Mouse (Mus musculus): ENCODE results near the gene Ptms. TPM values are rescaled to one million over a fixed set of nuclear protein-coding genes. Genes with fewer than 3 reads are reported as not detected.

The Ptms gene
- total RNA-seq, 2 experiments from 2014 or later: 1,603 to 1,633 TPM

DNA sequence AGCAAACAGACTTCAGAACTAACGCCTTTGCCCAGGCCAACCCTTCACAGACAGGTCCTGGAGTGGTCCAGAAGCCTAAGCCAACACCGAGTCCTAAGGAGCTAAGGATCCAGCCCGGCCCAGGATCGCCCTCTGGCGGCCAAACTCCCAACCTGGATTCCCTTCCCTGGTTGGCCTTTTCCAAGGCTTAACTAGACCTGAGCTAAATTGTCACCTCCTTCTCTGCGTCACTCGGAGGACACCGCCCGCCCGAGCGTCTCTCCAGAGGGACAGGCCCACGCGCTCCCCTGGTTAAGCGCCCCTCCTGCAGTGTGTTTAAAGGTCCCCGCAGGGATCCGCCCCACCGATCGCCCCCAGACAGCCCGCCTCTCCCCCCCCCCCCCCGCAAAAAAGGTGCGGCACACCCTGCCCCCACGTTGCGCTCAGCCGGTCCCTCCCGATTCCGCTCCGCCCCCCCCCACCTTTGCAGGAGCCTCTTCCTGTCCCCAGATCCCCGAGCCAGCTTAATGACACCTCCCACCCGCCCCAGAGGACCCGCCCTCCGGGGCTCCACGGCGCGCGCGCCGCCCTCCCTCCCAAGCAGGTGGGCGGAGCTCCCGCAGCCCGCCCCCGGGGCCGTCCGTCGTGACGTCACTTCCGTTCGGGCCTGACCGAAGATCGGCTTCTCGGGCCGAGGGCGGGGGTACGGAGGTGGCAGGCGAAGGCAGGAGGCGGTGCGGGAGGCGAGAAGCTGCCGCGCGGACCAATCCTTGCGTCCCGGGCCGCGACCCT lies 11.0 kb upstream of the Ptms start, which contains the start of gene Mlf2:
Gene Mlf2 (plus strand): TSS at position 633 of the 771 bp plus-strand sequence.
- intact Hi-C loops (cut with DNase I): loop anchor here (5.0 kb wide), 1 partner anchor 69 kb away; the partner anchor contains the start of gene Gpr162
- peak; percentile 99 for DNase-seq

DNA sequence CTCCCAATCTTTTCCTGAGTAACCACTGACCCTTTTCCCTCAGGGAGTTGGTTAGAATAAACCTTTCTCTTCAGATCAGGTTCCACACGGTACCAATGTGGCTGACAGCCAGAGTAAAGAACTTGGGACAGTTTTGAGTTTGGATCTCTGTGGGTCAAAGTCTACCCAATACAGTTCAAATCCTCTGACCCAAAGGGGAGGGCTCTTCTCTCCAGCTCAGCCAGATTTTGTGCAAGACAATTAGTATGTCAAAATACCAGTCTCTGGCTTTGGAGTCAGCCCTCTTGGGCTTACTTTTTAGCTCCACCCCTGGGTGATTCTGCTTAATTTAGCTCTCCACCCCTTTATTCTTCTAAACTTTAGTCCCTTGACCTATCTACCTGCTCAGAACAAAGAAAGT lies 10.3 kb upstream of the Ptms start:
- intact Hi-C loops (cut with DNase I): loop anchor here (5.0 kb wide), 1 partner anchor 68 kb away; the partner anchor contains the start of gene Gpr162
- no peak for DNase-seq

DNA sequence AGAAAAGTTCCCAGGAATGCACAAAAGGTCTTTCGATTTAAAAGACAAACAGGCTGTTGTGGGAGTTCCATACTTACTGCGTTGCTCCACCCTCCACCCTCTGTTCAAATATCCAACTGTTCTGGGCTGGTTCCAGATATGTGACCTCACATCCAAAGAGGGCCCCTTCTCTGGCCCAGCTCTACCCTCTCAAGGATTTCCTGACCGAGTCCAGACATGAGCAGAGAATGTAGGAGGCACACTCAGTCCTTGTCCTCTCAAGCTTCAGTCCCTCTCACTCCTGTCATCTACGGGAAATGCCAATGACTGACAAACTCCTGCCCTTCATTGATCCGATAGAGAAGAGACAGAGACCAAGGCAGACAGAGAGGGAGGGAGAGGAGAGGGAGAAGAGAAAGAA lies 6.0 kb upstream of the Ptms start:
- intact Hi-C loops (cut with DNase I): no loop called here
- DNase-seq: no peak

DNA sequence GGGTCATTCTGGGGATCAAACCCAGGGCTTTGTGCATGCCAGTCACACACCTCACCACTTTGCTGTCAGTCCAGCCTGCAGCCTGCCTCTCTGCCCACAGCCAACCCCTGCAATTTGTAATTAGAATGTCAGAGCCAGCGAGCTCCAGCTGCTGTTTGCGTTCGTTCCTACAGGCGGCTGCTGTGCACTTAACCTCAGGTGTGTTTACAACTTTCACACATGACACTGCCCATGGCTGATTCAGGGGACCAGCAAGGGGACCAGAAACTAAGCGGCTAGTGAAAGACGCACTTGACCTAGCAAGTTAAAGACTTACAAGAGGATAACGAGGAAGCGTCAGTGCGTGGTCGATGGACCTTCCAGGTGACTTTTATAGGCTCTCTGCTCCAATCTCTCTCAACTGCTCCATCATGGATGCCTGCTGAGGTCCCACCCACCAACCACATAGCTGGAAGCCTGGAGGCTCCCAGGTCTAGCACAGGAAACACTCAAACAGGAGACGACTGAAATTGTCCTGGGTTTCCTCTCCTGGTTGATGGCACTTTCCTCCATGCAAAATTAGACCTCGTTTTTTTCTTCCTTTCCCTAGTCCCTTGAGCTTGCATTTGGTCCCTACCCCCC lies 5.4 kb upstream of the Ptms start:
- no peak for DNase-seq
- intact Hi-C loops (cut with DNase I): no loop called here

DNA sequence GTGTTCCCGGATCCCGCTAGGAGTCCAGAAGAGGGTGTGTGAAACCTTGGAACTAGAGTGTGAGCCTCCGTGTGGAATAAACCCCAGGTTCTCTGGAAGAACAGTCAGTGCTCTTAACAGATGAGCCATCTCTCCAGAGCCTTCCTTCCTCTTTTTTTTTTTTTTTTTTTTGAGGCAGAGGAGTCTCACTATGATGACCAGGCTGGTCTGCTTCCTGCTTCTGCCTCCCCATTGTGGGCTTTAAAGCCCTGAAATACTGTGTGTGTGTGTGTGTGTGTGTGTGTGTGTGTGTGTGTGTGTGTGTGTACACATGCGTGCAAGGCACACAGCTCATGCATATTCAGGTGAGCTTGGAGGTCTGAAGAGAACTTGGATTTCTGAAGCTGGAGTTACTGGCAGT lies 1.6 kb upstream of the Ptms start:
- intact Hi-C loops (cut with DNase I): no loop called here
- DNase-seq: no peak

DNA sequence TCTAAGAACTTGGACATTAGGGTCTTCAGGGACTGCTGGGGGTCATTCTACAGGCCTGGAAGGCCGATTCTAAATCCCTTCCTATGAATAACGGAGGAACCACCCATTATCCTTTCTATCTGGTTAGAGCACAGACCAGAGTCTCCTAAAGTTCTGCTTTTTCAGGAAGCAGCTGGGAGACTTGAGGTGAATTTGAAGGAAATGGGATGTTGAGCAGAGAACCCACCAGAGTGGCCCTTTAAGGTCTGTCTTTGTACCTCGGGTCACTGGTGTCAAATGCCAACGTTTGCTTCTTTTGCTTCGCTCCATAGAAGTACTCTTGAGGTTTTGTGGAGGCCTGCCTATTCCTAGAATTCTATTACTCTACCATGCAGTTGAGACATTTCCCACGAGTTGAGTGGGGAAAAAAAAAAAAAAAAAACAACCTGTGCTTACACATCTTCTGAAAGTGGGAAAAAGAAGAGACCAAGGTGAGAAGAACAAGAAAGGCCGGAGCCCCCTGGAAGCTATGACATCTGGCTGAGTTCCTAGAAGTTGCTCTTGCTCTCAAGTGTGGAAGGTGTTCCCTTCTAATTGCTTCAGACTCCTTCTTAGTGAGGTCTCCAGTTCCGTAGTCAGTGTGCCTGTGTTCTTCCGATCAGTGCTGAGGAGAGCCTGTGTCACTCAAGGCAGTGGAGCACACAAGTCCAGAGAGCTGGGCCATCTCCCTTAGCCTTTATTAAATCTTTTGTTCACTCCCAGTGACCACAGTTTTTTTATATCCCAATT lies 599 bp upstream of the Ptms start:
- intact Hi-C loops (cut with DNase I): no loop called here
- no peak for DNase-seq

DNA sequence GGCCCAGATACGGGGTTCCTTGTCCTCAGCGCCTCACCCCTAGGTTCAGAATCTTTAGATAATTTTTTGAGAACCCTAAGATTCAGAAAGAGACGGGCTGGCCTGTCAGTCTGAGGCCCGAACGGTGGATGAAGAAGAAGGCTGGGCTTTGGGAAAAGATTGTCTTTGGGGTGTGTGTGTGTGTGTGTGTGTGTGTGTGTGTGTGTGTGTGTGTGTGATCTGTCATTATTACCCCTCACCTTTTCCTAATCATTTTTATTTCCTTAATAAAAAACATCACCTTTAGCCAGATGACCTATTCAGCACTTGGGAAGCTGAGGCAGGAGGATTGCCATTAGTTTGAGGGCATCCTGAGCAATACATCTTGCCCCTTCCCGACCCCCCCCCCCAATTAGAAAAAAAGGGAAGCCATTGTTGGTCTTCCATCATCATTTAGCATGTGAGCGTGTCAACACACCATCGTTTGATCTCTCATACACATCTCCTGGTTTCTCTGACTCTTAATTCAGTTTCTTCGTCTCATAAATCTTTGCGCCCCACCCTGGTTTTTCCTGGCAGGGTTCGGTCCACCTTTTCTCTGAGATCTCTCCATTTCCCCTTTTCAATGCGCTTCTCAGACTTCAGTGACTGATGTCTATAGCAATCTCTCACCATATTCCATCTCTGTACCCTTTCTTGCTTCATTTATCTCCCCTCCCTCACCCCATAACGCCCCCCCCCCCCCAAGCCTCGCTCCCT lies 844 bp downstream of the Ptms start:
- no peak for DNase-seq
- intact Hi-C loops (cut with DNase I): no loop called here

DNA sequence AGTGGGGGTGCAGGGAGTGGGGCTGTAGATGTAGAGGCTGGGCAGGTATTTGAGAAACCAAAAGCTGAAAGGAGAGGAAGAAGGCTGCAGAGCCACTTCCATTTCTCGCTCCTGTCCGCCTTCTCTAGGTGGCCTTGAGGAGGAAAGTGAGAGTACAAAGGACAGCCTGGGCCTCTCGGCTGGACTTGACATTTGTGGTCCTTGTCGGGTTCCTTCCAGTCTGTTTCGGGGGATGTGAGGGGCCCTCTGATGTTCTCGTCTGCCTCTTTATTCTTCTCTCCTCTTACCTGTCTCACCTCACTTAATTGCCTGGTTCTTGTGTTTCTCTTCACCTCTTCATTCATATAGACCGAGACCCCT lies 1.6 kb downstream of the Ptms start:
- no peak for DNase-seq
- intact Hi-C loops (cut with DNase I): no loop called here

DNA sequence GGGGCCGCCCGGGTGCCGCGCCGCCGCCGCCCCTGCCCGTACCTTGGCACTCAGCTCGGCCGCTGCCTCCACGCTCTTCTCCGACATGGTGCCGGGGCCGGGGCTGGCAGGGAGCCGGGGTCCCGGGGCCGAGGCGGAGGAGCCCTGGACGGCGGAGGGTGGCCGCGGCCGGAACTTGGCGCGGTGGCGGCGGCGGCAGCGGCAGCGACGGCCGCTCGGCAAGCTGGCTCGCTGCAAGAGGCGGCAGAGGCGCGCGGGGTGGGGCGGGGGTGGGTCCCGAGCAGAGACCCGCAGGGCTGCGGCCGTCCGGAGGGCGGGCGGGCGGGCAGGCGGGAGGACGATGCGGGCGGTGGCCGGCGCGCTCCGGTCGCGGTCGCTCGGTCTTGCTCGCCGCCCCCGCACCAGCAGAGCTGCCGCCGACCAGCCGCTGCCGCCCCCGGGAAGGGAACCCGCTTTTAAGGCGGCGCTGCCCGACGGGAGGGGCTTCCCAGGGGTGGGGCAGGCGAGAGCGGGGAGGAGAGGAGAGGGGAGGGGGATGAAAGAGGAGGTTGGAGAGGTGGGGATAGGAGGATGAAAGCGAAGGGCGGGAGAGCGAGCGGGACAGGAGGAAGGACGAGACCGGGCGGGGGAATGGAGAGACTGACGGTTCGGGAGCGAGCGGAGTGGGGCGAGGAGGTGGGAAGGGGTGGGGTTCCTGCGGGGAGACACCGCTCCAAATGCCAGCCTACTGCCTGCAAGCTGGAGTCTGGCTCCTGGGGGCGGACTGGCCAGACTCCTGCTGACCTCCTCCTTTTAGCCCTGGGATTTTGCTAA lies 2.2 kb downstream of the Ptms start:
- DNase-seq: peak; percentile 96
- intact Hi-C loops (cut with DNase I): loop anchor here (2.0 kb wide), 1 partner anchor 61 kb away; the partner anchor contains the start of gene P3h3

DNA sequence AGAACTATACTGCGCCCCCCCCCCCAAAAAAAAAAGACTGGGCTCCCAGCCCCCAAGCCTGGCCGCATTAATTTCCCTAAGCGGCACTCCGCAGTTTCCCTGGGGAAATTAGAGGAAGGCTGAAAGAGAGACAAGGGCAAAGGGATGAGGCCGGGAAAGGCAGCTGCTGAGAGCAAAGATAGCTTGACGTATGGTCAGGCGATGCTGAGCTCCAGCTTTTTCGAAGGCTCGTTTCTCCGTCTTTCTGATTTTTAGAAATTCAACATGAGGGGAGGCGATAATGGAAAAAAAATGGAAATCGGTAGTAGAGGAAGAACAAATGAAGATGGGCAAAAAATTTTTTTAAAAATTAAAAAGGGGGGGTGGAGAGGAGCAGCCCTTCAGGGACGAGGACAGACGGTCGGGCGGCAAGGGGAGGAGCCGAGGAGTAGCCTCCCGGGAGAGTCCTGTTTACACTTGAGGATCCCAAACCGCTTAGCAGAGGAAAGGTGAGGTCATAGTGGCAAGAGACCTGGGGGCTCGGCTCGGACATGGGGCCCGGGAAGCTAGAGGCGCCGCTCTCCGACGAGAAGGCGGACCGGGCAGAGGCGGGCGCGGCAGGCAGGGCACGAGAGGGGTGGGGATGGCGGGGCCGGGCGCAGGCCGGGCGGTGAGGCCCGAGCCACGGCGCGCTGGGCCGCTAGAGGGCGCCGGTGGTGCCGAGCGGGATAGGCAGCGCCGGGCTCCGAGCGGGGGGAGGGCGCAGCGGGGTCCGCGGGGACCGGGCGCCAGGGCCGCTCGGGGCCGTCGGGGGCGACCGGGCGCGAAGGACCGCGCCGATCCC lies 3.0 kb downstream of the Ptms start:
- DNase-seq: peak; percentile 93
- intact Hi-C loops (cut with DNase I): loop anchor here (2.0 kb wide), 1 partner anchor 60 kb away; the partner anchor contains the start of gene P3h3

DNA sequence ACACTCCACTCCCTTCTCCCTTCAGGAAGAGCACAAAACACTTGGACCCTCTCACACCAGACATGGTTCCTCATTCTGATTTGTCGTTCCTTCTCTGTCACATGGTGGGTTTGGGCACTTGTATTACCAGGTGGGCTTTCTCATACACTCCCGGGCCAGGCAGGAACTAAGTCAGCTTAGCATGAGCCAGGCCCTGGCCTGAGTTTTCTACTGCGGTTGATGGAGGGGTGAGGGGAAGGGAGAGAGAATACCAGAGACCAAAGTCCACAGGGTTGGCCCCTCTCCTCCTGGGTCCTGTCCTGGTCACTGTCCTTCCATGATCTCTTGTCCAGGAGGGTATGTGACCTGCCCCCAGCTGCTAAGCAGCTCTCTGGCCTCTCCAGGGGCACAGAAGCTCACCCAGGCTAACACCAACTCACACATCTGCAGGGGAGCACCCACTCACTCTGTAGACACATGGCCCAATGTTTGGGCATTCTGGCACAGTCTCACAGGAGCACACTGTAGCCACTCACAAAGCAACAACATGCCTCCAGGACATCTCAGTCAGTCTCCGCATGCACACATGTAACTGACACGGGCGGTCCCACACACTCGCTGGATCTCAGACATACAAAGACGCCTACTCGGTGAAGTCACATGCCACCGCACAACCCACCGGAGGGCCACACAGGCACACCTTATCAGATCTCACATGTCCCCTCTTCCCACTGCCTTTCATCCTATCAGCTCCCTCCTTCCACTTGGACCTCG lies 3.8 kb downstream of the Ptms start:
- peak; percentile 42 for DNase-seq
- intact Hi-C loops (cut with DNase I): loop anchor here (2.0 kb wide), 1 partner anchor 59 kb away; the partner anchor contains the start of gene P3h3

DNA sequence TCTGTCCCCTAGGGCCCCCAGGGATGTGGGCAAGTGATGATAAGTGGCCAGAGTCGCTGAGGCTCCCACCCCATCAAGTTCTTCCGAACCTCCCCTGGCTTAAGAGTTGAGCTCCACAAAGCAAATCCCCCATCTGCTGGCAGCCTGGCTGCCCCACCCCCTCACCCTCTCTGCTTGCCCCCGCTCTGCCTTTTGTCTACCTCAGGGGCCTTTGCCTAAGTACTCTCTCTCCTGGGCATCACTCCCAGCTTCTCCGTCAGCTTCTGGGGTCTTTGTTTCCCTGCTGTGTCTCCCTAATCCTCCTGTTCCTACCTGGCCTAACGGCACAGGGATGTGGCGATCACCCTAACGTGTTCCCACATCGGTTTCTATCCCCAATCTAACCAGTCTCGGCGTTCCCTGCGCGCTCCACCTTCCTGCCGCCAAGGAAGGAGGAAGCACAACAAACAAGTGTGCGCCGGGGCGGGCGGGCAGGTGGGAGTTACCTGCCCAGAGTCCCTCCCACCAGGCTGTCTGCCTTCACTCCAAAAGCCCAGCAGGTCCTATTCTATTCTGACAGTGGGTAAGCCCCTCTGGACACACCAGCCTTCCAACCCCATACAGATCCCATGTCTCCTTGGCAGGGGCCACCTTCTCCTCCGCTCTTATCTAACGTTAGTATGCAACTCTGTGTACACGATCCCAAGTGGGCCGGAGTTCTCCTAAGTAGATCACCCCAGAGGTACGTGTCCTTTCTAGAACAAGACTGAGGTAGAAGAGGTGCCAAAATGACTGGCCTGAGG lies 4.6 kb downstream of the Ptms start:
- intact Hi-C loops (cut with DNase I): no loop called here
- peak; percentile 42 for DNase-seq

DNA sequence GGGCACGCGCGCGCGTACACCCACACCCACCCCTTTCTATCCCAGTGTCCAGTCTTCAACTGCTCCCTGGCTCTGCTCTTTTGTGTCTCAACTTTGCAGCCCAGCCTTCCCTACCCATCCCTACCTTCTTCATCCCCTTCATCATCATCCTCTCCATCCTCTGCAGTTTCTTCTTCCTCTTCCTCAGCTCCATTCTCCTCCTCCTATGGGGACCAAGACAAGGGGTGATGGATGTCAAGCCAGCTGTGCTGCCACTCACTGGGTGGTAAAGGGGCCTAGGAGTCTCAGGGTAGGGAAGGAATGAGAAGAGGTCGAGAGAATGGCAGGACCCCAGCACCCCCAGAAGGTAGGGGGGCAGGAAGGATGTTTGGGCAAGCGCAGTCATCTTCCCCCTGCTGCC lies 5.4 kb downstream of the Ptms start:
- no peak for DNase-seq
- intact Hi-C loops (cut with DNase I): no loop called here

DNA sequence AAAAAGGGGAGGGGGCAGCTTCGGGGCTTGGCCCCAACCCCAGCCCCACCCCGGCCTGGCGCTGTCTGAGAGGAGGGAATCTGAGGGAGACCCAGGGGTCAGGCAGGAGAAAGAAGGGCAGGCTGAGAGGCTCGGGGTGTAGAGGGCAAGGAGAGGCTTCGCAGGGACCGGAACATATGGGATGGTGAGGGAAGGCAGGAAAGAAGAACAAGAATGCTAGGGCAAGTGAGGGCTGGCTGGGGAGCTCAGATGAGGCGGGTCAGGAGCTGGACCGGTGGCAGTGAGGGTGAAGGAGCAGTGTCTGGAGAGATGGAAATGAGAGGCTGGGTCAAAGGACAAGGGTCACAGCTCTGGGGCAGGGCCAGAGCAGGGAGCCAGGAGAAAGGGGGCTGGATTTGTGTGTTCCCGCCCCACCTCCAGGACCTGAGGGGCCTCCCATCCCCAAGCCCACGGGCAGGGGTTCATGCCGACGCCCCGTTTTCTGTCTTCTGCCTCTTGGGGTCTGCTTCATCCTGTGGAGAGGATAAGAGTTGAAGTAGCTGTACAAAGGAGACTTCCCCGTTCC lies 6.1 kb downstream of the Ptms start:
- DNase-seq: no peak
- intact Hi-C loops (cut with DNase I): no loop called here

DNA sequence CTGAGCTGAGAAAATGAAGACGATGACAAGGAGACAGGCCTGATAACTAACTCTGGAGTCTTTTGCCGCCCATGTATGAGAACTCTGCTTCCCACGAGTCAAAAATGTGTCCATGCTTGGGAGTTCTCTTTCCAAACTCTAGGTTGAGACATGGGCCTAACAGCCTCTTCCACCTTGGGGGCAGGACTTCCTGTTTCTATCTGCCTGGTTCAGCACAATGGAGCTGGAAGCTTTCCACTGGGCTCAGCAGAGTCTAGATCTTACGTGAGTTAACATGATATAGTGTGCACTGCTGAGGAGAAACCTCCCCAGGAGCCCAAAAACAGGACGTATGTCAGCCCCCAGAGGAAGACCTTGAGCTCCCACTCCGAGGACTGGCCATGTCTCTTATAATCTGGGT lies 6.7 kb downstream of the Ptms start:
- DNase-seq: no peak
- intact Hi-C loops (cut with DNase I): no loop called here

DNA sequence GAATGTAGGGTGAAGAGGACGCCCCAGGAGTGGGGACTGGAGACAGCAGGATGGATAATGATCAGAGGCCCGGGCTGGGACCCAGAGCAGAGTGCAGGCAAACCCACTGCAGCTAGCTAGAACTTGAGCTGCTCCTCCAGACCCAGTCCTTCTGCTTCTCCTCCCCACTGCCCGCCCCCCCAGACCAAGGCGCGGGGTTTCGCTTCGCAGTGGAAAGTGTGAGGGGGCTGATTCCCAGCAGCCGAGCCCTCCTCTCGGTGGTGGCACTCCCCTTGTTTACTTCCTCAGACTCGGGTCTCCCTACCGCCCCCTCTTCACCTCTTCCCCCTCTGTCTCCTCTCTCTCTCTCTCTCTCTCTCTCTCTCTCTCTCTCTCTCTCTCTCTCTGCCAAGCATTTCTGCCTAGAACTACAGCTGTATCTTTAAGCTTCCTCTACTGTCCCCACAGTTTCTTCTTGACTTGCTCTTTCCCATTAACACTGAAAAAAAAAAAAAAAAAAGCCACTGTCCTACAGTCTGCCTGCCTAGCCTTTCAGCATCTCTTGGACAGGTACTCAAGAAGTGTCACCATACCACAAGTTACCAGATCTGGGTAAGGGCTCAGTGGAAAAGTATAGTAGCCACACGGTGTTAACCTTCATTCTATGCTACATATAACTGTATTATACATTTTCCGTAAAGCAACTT lies 8.2 kb downstream of the Ptms start, which contains the start of gene Lag3:
Gene Lag3 (minus strand): TSS at position 173 of the 686 bp plus-strand sequence.
- intact Hi-C loops (cut with DNase I): no loop called here
- DNase-seq: no peak
